Comparison of ENCODE assay signal across 7 mouse cellular contexts in genomic region chr7:43311632-43312031, GRCm38 (mm10). TPM values are rescaled to one million over a fixed set of nuclear protein-coding genes. Genes with fewer than 3 reads are reported as not detected.
A peak's percentile ranks its signal among the peaks of the same experiment; 100 is the strongest.
DNase-seq lines count a peak whose midpoint lies in the region; ATAC-seq lines count a peak whose summit lies in the region.

No protein-coding gene starts in this region.

- peaks cover 50% of the 10 kb centered on the region for H3K4me1 ChIP-seq in liver, embryonic 12.5 days

- H3K9ac ChIP-seq in liver, embryonic 12.5 days, result peak overlapping the region; percentile 82

- peak overlapping the region; percentile 94 for H3K4me2 ChIP-seq in liver, embryonic 12.5 days

- ATAC-seq in liver, embryonic 12.5 days, result no peak

- 0 out of 2 replicates have a peak overlapping the region, but pooled peaks have one; percentile 88 for H3K27ac ChIP-seq in liver, embryonic 12.5 days

- H3K4me3 ChIP-seq in liver, embryonic 12.5 days, result peak overlapping the region; percentile 85

- intact Hi-C loops in heart, postnatal 10 days (cut with DNase I), result loop anchor here (5.0 kb wide), 2 partner anchors 131 to 251 kb away; partner anchors contain the start of genes Cldnd2, Etfb, Gm45233 and Zfp658

- 34% methylated on average over 6 of the region's 6 CpGs for WGBS in liver, embryonic 12.5 days (ENCODE audit: insufficient replicate concordance)

- H3K27me3 ChIP-seq in liver, embryonic 12.5 days (replicated peaks), result no peaks in the 10 kb centered on the region

- DNase-seq in A20 (ENCODE audit: low read depth, low spot score) (peak; percentile 22), NIH3T3 (ENCODE audit: low read depth) (peak; percentile 3)
- peak; percentile 38 to 48 for DNase-seq in heart, postnatal 10 days
- DNase-seq in telencephalon, adult 2 months (ENCODE audit: low read depth, low spot score), result peak; percentile 5
- DNase-seq in spleen, postnatal 10 days (ENCODE audit: low spot score in 2 of 2), result no peak
- no peak for DNase-seq in thymus, postnatal 10 days (ENCODE audit: low spot score in 2 of 2)

- H3K36me3 ChIP-seq in liver, embryonic 12.5 days, result peaks cover 40% of the 10 kb centered on the region

- H3K9me3 ChIP-seq in liver, embryonic 12.5 days (replicated peaks), result no peaks in the 10 kb centered on the region

RNA-seq across cellular contexts. Expression of gene Zfp715, which starts 1.5 kb away (rescaled TPM):
- total RNA-seq in heart, postnatal 10 days (2021), result 10 to 100 TPM; 16.7 to 20.1 TPM
- 7.0 and 7.2 TPM in 2 replicates for polyA plus RNA-seq in liver, embryonic 12.5 days (2016; fragmentation: Nextera tagmentation; extraction: Ambion mirVana)

RNA-seq across cellular contexts. Expression of gene Siglecf, which starts 39.5 kb away (rescaled TPM):
- not detected for total RNA-seq in heart, postnatal 10 days (2021)
- 2.4 and 2.7 TPM in 2 replicates for polyA plus RNA-seq in liver, embryonic 12.5 days (2016; fragmentation: Nextera tagmentation; extraction: Ambion mirVana)

Comparison
In these comparisons a context has a peak if more than half of its experiments do, and no peak if none do; other contexts are left out.
1. DNase-seq: peak in A20 (single experiment), NIH3T3 (single experiment), heart, postnatal 10 days (2 of 2) and telencephalon, adult 2 months (single experiment); none in spleen, postnatal 10 days (0 of 2) and thymus, postnatal 10 days (0 of 2).